Mouse (Mus musculus): ENCODE data around the gene Gcnt7. TPM values are rescaled to one million over a fixed set of nuclear protein-coding genes. Genes with fewer than 3 reads are reported as not detected.

The Gcnt7 gene
- polyA plus RNA-seq (2011; ENCODE audit: insufficient read length, low read depth, missing spikeins): not detected in 2 replicates

DNA sequence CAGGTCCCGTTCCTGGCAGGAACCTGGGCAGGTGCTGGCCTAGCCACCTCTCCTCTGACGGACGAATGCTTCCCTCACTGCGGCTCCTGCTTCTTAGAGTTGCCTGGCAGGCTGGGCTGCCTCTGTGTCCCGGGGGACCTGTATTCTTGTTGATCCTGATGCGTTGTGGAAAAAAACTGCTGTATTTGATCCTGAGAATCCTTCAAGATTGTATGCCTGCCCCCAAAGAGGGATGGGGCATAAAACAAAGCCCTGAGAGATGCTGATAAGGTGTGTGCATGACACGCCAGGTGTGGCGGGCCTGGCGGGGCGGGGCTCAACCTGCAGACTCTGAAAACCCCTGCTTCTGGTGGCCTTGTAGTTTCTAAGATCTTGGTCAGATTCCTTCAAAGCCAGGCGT, at the start of gene Gcnt7:
Gene Gcnt7, minus strand, starts transcription at position 101 of the 400 bp plus-strand sequence.
- H3K4me1 ChIP-seq (ENCODE audit: control insufficient read depth, insufficient read depth, low read length): no peaks in the 10 kb centered on the region
- TF ChIP-seq CTCF (IDR thresholded peaks at IDR 0.05; ENCODE audit: borderline replicate concordance, insufficient read depth, low read length) (no peak), POLR2A (IDR thresholded peaks at IDR 0.05; ENCODE audit: low read depth, low read length) (no peak)
- no peak within 1 kb of the TSS for H3K27ac ChIP-seq (ENCODE audit: insufficient read depth, low read length)
- H3K4me3 ChIP-seq (ENCODE audit: insufficient read depth, low read length): no peak within 1 kb of the TSS

DNA sequence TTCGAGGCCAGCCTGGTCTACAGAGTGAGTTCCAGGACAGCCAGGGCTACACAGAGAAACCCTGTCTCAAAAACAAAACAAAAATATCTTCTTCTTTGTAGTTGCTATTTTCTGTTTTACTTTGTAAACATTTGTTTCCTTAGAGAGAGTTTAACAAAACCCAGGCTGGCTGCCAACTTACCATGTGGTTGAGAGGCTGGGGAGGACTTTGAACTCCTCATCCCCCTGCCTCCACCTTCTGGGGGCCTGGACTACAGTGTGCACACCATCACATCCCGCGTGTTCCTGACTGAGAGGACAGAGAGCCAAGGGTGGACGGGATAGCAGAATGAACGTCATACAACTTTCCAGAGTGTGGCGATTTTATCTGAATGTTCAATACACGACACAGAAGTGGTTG, 47.7 kb upstream of the Gcnt7 start:
- Histone ChIP-seq H3K4me1 (ENCODE audit: control insufficient read depth, insufficient read depth, low read length) (no peaks in the 10 kb centered on the region), H3K4me3 (ENCODE audit: insufficient read depth, low read length) (no peak overlapping the region), H3K27ac (ENCODE audit: insufficient read depth, low read length) (no peak overlapping the region)
- TF ChIP-seq CTCF (IDR thresholded peaks at IDR 0.05; ENCODE audit: borderline replicate concordance, insufficient read depth, low read length) (no peak), POLR2A (IDR thresholded peaks at IDR 0.05; ENCODE audit: low read depth, low read length) (no peak)

DNA sequence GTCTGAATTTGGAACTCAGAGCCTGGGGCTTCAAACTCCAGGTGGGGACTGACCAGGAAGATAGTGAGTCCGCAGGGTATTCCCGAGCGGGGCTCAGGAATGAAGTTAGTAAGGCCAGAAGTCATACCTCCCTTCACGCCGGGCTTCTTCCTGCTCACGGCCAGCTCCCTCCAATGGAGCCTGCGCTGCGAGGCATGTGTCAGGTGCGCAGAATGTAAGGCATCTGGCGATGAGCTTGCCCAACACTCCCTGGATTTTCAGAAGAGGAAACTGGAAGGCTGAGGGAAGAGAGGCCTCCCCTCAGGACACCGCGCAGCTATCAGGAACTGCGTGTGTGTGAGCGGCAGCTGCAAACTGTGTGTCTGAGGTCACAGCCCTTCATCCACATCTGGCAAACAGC, 43.8 kb upstream of the Gcnt7 start:
- no peak overlapping the region for H3K27ac ChIP-seq (ENCODE audit: insufficient read depth, low read length)
- TF ChIP-seq CTCF (IDR thresholded peaks at IDR 0.05; ENCODE audit: borderline replicate concordance, insufficient read depth, low read length): no peak
- no peak for TF ChIP-seq POLR2A (IDR thresholded peaks at IDR 0.05; ENCODE audit: low read depth, low read length)
- no peak overlapping the region for H3K4me3 ChIP-seq (ENCODE audit: insufficient read depth, low read length)
- H3K4me1 ChIP-seq (ENCODE audit: control insufficient read depth, insufficient read depth, low read length): no peaks in the 10 kb centered on the region

DNA sequence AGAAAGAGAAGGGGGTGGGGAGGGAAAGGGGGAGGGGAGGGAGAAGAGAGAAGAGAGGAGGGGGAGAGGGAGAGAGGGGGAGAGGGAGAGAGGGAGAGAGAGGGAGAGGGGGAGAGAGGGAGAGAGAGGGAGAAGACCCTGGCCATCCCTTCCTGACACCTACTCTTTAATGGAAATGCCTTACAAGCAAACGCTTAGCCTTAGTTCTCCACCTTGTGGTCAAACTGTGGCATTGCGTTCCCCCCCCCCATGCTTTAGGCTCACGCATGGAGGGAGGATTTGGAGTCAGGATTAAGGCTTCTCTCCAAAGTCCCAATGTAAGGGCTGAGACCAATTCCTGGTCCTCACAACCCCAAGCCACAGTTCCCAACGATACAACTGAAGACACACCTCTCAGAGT, 42.9 kb upstream of the Gcnt7 start:
- TF ChIP-seq CTCF (IDR thresholded peaks at IDR 0.05; ENCODE audit: borderline replicate concordance, insufficient read depth, low read length) (peak; percentile 63; the same call in 1 of the 2 replicates), POLR2A (IDR thresholded peaks at IDR 0.05; ENCODE audit: low read depth, low read length) (no peak)
- H3K4me1 ChIP-seq (ENCODE audit: control insufficient read depth, insufficient read depth, low read length): no peaks in the 10 kb centered on the region
- no peak overlapping the region for H3K27ac ChIP-seq (ENCODE audit: insufficient read depth, low read length)
- H3K4me3 ChIP-seq (ENCODE audit: insufficient read depth, low read length): no peak overlapping the region

DNA sequence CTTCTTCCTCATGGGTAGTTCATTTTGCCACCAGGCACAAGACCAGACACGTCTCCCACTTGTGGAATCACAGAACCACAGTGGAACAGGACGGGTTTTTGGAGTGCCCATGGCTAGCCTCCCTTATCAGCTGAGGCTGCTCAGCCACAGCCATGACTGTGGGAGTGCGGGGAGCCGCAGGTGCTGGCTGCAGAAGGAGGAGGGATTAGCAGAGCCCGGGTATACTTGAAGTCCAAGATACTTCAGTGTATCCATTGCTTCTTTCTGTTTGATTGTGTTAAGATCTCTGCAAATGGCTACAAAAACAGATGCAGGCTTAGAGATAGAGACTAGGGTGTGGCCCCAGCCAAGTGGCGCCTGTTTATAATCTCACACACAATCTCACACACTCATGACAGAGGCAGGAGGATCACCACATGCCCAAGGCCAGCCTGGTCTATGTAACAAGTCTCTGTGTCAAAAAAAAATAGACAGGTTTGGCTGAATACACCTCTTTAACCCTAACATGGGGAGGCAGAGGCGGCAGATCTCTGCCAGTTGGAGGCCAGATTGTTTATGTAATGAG, 42.4 kb upstream of the Gcnt7 start:
- Histone ChIP-seq H3K4me3 (ENCODE audit: insufficient read depth, low read length) (no peak overlapping the region), H3K4me1 (ENCODE audit: control insufficient read depth, insufficient read depth, low read length) (no peaks in the 10 kb centered on the region), H3K27ac (ENCODE audit: insufficient read depth, low read length) (no peak overlapping the region)
- no peak for TF ChIP-seq CTCF (IDR thresholded peaks at IDR 0.05; ENCODE audit: borderline replicate concordance, insufficient read depth, low read length)
- no peak for TF ChIP-seq POLR2A (IDR thresholded peaks at IDR 0.05; ENCODE audit: low read depth, low read length)

DNA sequence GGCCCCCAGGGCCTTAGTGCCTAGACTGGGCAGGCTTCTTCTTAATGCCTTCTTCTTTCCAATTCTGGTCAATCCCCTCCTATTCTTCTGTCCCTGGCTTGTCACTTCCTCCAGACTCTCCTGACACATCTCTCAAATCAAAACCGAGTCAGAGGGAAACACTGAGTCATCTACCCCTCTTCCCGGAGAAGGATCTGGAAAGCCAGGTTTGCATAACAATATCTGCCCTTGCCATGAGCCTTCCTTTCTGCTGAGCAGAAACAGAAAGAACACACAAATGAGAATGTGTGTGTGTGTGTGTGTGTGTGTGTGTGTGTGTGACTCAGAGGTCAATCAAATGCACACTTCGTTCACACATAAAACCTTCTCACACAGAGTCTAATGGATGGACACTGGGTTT, 40.4 kb upstream of the Gcnt7 start:
- no peaks in the 10 kb centered on the region for H3K4me1 ChIP-seq (ENCODE audit: control insufficient read depth, insufficient read depth, low read length)
- H3K27ac ChIP-seq (ENCODE audit: insufficient read depth, low read length): no peak overlapping the region

DNA sequence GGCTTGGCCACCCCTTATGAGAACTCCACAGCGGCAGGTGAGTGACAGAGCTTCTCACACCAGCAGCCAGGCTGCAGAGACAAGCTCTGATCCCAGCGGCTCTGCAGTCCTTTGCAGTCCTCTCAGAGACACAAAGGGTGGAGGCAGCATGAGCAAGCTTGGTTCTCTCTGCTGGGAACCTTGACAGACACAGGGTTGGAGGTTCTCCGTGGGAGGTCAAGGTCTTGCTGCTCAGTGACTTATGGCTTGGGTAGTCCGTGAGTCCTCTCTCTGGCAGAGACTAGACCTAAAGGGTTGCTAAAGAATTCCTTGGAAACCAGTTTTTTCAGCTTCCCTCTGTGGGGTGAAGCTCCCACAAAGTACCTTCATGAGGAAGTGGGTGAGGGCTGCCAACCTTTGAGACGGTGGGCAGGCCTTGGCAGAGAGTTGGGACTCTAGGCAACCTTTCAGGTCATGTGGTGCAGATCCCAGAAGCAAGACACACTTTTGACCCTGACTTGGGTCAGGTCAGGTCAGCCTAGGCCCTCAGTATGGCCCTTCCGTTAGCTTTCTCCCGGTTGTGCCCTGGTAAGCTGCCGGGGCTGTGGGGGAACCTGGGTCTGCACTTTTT, 38.4 kb upstream of the Gcnt7 start:
- Histone ChIP-seq H3K4me1 (ENCODE audit: control insufficient read depth, insufficient read depth, low read length) (no peaks in the 10 kb centered on the region), H3K27ac (ENCODE audit: insufficient read depth, low read length) (no peak overlapping the region), H3K4me3 (ENCODE audit: insufficient read depth, low read length) (no peak overlapping the region)
- TF ChIP-seq CTCF (IDR thresholded peaks at IDR 0.05; ENCODE audit: borderline replicate concordance, insufficient read depth, low read length) (no peak), POLR2A (IDR thresholded peaks at IDR 0.05; ENCODE audit: low read depth, low read length) (no peak)

More for the DNA sequence above, 40.4 kb upstream of the Gcnt7 start:
- TF ChIP-seq CTCF (IDR thresholded peaks at IDR 0.05; ENCODE audit: borderline replicate concordance, insufficient read depth, low read length) (no peak), POLR2A (IDR thresholded peaks at IDR 0.05; ENCODE audit: low read depth, low read length) (no peak)
- no peak overlapping the region for H3K4me3 ChIP-seq (ENCODE audit: insufficient read depth, low read length)

DNA sequence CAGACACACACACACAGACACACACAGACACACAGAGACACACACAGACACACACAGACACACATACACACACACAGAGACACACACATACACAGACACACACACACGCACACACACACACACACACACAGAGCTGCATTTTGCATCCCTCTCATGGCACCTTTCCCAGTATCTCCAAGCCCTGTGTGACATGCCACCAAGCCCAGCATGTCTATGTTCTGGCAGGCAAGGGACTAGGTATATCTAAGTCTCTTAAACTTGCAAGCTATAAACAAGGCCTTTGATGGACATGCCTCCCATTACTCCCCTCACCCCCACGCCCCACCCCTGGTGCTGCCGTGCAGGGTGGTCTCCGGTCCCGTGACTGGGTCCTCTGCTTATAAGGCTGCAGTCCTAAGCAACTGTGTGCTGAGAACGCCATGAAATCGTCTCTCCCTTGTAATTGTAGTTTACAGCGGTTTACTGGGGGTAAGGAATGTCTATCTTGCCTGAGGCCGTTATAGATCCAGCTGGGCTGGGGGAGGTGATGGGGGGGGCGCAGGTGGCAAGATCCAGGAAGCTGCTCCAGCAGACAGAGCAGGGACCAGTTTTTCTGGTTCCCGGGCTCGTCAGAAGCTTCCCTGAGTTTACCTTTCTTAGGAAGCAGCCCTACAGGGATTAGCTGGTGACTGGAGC, 26.4 kb upstream of the Gcnt7 start:
- TF ChIP-seq POLR2A (IDR thresholded peaks at IDR 0.05; ENCODE audit: low read depth, low read length): no peak
- TF ChIP-seq CTCF (IDR thresholded peaks at IDR 0.05; ENCODE audit: borderline replicate concordance, insufficient read depth, low read length): no peak
- Histone ChIP-seq H3K27ac (ENCODE audit: insufficient read depth, low read length) (no peak overlapping the region), H3K4me3 (ENCODE audit: insufficient read depth, low read length) (no peak overlapping the region), H3K4me1 (ENCODE audit: control insufficient read depth, insufficient read depth, low read length) (no peaks in the 10 kb centered on the region)

DNA sequence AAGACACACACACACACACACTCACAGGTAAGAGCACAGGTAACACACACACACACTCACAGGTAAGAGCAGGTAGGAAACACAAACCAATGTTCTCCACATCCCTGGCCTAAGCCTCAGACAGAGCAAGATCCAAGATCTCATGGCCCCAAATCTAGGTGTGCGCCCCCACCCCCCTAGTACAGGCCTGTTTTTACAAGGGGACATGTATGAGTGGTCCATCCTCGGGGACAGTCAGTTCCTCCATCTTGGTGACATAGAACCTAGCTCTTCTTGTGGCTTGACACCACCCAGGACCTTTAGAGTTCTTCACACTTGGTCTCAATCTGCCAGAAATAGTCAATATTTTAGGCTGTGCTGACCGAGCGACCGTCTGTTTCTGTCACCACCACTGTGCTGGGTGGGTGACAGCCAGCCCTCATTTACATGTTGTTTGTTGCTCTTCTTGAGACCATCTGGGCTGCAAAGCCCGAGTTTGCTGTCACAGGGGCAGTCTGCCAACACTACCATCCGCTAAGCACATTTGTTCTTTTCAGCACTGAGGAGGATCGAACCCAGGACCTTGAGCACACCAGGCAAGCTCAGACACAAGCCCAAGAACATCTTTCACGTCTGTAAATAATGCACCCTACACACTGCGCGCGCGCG, 25.5 kb upstream of the Gcnt7 start:
- H3K4me1 ChIP-seq (ENCODE audit: control insufficient read depth, insufficient read depth, low read length): no peaks in the 10 kb centered on the region
- TF ChIP-seq POLR2A (IDR thresholded peaks at IDR 0.05; ENCODE audit: low read depth, low read length): no peak
- TF ChIP-seq CTCF (IDR thresholded peaks at IDR 0.05; ENCODE audit: borderline replicate concordance, insufficient read depth, low read length): no peak
- H3K4me3 ChIP-seq (ENCODE audit: insufficient read depth, low read length): no peak overlapping the region
- H3K27ac ChIP-seq (ENCODE audit: insufficient read depth, low read length): no peak overlapping the region

Data from embryonic fibroblast, embryonic 13.5 days (primary cell).